Comparison of ENCODE assay signal across 8 mouse cellular contexts in genomic region chr17:70848511-70849398, GRCm38 (mm10). TPM values are rescaled to one million over a fixed set of nuclear protein-coding genes. Genes with fewer than 3 reads are reported as not detected.
A peak's percentile ranks its signal among the peaks of the same experiment; 100 is the strongest.
DNase-seq lines count a peak whose midpoint lies in the region; ATAC-seq and TF ChIP-seq lines count a peak whose summit lies in the region.

No protein-coding gene starts in this region.

- 0% methylated on average over 23 of the region's 23 CpGs for WGBS in forebrain, embryonic 11.5 days
- WGBS in hindbrain, embryonic 10.5 days: under 1% methylated on average over 23 of the region's 23 CpGs
- WGBS in limb, embryonic 15.5 days: under 1% methylated on average over 23 of the region's 23 CpGs
- under 1% methylated on average over 23 of the region's 23 CpGs for WGBS in midbrain, embryonic 16.5 days
- 1% methylated on average over 23 of the region's 23 CpGs for WGBS in thymus, adult 2 months

- no peak for TF ChIP-seq CTCF in thymus, adult 2 months (IDR thresholded peaks at IDR 0.05; ENCODE audit: borderline replicate concordance, control insufficient read depth, extremely low read depth, insufficient read depth, low read length, poor library complexity)

- H3K36me3 ChIP-seq in forebrain, embryonic 11.5 days (ENCODE audit: control insufficient read depth, insufficient read depth, low read length): peaks cover 4% of the 10 kb centered on the region; the same call in 1 of the 2 replicates
- H3K36me3 ChIP-seq in hindbrain, embryonic 10.5 days: peaks cover 27% of the 10 kb centered on the region
- H3K36me3 ChIP-seq in limb, embryonic 15.5 days: peaks cover 19% of the 10 kb centered on the region
- no peaks in the 10 kb centered on the region for H3K36me3 ChIP-seq in midbrain, embryonic 16.5 days (ENCODE audit: control insufficient read depth, insufficient read depth, low read length)
- H3K36me3 ChIP-seq in thymus, adult 2 months (ENCODE audit: control insufficient read depth, insufficient read depth, low read length): peaks cover 16% of the 10 kb centered on the region

- peak; percentile 31 for ATAC-seq in forebrain, embryonic 11.5 days (replicated peaks; ENCODE audit: low FRiP score)
- ATAC-seq in limb, embryonic 15.5 days (ENCODE audit: insufficient number of reproducible peaks, low FRiP score, low TSS enrichment, low read depth): peak; percentile 21; the same call in 1 of the 2 replicates
- ATAC-seq in midbrain, embryonic 16.5 days: no peak

- H3K9me3 ChIP-seq in forebrain, embryonic 11.5 days (ENCODE audit: control insufficient read depth, low read length): no peaks in the 10 kb centered on the region
- H3K9me3 ChIP-seq in hindbrain, embryonic 10.5 days: no peaks in the 10 kb centered on the region
- no peaks in the 10 kb centered on the region for H3K9me3 ChIP-seq in limb, embryonic 15.5 days
- H3K9me3 ChIP-seq in midbrain, embryonic 16.5 days (replicated peaks; ENCODE audit: control insufficient read depth, low read length, poor library complexity, severe bottlenecking): no peaks in the 10 kb centered on the region

- peak; percentile 24 for DNase-seq in urinary bladder, postnatal 10 days (ENCODE audit: low spot score)
- no peak for DNase-seq in urinary bladder, postnatal 36 days (ENCODE audit: low spot score in 2 of 2)
- peak; percentile 74 for DNase-seq in forebrain, embryonic 11.5 days (ENCODE audit: low spot score)
- peak; percentile 69 for DNase-seq in hindbrain, embryonic 10.5 days (ENCODE audit: low spot score)
- peak; percentile 65 for DNase-seq in thymus, adult 2 months
- DNase-seq in layer of hippocampus, adult 11-12 months (ENCODE audit: low spot score): no peak

- no peaks in the 10 kb centered on the region; the same call in 1 of the 2 replicates for H3K27me3 ChIP-seq in forebrain, embryonic 11.5 days (ENCODE audit: control insufficient read depth, insufficient read depth, low read length)
- H3K27me3 ChIP-seq in hindbrain, embryonic 10.5 days (ENCODE audit: insufficient read depth, poor library complexity, severe bottlenecking): no peaks in the 10 kb centered on the region
- H3K27me3 ChIP-seq in limb, embryonic 15.5 days: no peaks in the 10 kb centered on the region
- H3K27me3 ChIP-seq in midbrain, embryonic 16.5 days (ENCODE audit: control insufficient read depth, insufficient read depth, low read depth, low read length): peaks cover 3% of the 10 kb centered on the region; the same call in 1 of the 2 replicates
- H3K27me3 ChIP-seq in thymus, adult 2 months (ENCODE audit: control insufficient read depth, insufficient read depth, low read length): no peaks in the 10 kb centered on the region

- peak overlapping the region; percentile 64 for H3K4me2 ChIP-seq in forebrain, embryonic 11.5 days (ENCODE audit: low read depth, low read length, severe bottlenecking)
- peak overlapping the region; percentile 96 for H3K4me2 ChIP-seq in limb, embryonic 15.5 days
- H3K4me2 ChIP-seq in midbrain, embryonic 16.5 days (ENCODE audit: low read length): peak overlapping the region; percentile 97

- peak overlapping the region; percentile 92 for H3K27ac ChIP-seq in forebrain, embryonic 11.5 days (ENCODE audit: low read depth, low read length)
- H3K27ac ChIP-seq in hindbrain, embryonic 10.5 days: peak overlapping the region; percentile 97
- peak overlapping the region; percentile 97 for H3K27ac ChIP-seq in limb, embryonic 15.5 days
- peak overlapping the region; percentile 68 for H3K27ac ChIP-seq in midbrain, embryonic 16.5 days (ENCODE audit: low read length)
- peak overlapping the region; percentile 91 for H3K27ac ChIP-seq in thymus, adult 2 months (ENCODE audit: control insufficient read depth, insufficient read depth, low read length)

- H3K4me1 ChIP-seq in forebrain, embryonic 11.5 days (replicated peaks; ENCODE audit: control insufficient read depth, insufficient read depth, low read length): 0 out of 2 replicates have a peak, but pooled peaks cover 2% of the 10 kb centered on the region
- H3K4me1 ChIP-seq in hindbrain, embryonic 10.5 days (replicated peaks): peaks cover 51% of the 10 kb centered on the region
- peaks cover 18% of the 10 kb centered on the region for H3K4me1 ChIP-seq in limb, embryonic 15.5 days
- peaks cover 40% of the 10 kb centered on the region for H3K4me1 ChIP-seq in midbrain, embryonic 16.5 days (ENCODE audit: control insufficient read depth, insufficient read depth, low read length)
- H3K4me1 ChIP-seq in thymus, adult 2 months (replicated peaks; ENCODE audit: control insufficient read depth, insufficient read depth, low read length): 0 out of 2 replicates have a peak, but pooled peaks cover 4% of the 10 kb centered on the region

- peak overlapping the region; percentile 87 for H3K9ac ChIP-seq in forebrain, embryonic 11.5 days (ENCODE audit: low read length)
- H3K9ac ChIP-seq in limb, embryonic 15.5 days: peak overlapping the region; percentile 76
- H3K9ac ChIP-seq in midbrain, embryonic 16.5 days (ENCODE audit: low read depth, low read length): peak overlapping the region; percentile 3; the same call in 1 of the 2 replicates

- no peak; the same call in 1 of the 2 replicates for TF ChIP-seq POLR2A in thymus, adult 2 months (IDR thresholded peaks at IDR 0.05; ENCODE audit: control insufficient read depth, extremely low read depth, insufficient read depth, low read length, poor library complexity)

- H3K4me3 ChIP-seq in forebrain, embryonic 11.5 days (ENCODE audit: low read depth, low read length): peak overlapping the region; percentile 49
- peak overlapping the region; percentile 85 for H3K4me3 ChIP-seq in hindbrain, embryonic 10.5 days
- H3K4me3 ChIP-seq in limb, embryonic 15.5 days: peak overlapping the region; percentile 73
- H3K4me3 ChIP-seq in midbrain, embryonic 16.5 days (ENCODE audit: low read depth, low read length): peak overlapping the region; percentile 58
- peak overlapping the region; percentile 62 for H3K4me3 ChIP-seq in thymus, adult 2 months (ENCODE audit: control insufficient read depth, insufficient read depth, low read length)

RNA-seq across cellular contexts. Expression of gene Tgif1, which starts 4.6 kb away (rescaled TPM):
- 60.7 and 63.5 TPM in 2 replicates for polyA plus RNA-seq in forebrain, embryonic 11.5 days (2014; fragmentation: Nextera tagmentation; extraction: Ambion mirVana)
- polyA plus RNA-seq in hindbrain, embryonic 10.5 days (2016; fragmentation: Nextera tagmentation; extraction: Ambion mirVana): 68.9 and 83.0 TPM in 2 replicates
- polyA plus RNA-seq in limb, embryonic 15.5 days (2015; fragmentation: Nextera tagmentation; extraction: Ambion mirVana): 60.4 and 64.6 TPM in 2 replicates
- 7.4 and 8.2 TPM in 2 replicates for polyA plus RNA-seq in midbrain, embryonic 16.5 days (2015; fragmentation: Nextera tagmentation; extraction: Ambion mirVana)
- polyA plus RNA-seq in thymus, adult 2 months (2012; rRNA removed): 44.6 and 45.2 TPM in 2 replicates

Comparison
In these comparisons a context has a peak if more than half of its experiments do, and no peak if none do; other contexts are left out.
1. DNase-seq: peak in urinary bladder, postnatal 10 days (single experiment), forebrain, embryonic 11.5 days (single experiment), hindbrain, embryonic 10.5 days (single experiment) and thymus, adult 2 months (single experiment); none in urinary bladder, postnatal 36 days (0 of 2) and layer of hippocampus, adult 11-12 months (single experiment).
2. H3K9ac ChIP-seq: peak in every context shown above with its lines; median percentile 87 in forebrain, embryonic 11.5 days; 76 in limb, embryonic 15.5 days; 3 in midbrain, embryonic 16.5 days.
3. Peak in every context shown above with its lines, with median percentiles within 50 percentile points of each other: H3K27ac ChIP-seq, H3K4me2 ChIP-seq and H3K4me3 ChIP-seq.